Mouse (Mus musculus): ENCODE data around the gene Mysm1. TPM values are rescaled to one million over a fixed set of nuclear protein-coding genes. Genes with fewer than 3 reads are reported as not detected.

Gene Mysm1
- polyA plus RNA-seq (2014; fragmentation: Nextera tagmentation; extraction: Ambion mirVana) = 24.8 and 41.1 TPM in 2 replicates

DNA sequence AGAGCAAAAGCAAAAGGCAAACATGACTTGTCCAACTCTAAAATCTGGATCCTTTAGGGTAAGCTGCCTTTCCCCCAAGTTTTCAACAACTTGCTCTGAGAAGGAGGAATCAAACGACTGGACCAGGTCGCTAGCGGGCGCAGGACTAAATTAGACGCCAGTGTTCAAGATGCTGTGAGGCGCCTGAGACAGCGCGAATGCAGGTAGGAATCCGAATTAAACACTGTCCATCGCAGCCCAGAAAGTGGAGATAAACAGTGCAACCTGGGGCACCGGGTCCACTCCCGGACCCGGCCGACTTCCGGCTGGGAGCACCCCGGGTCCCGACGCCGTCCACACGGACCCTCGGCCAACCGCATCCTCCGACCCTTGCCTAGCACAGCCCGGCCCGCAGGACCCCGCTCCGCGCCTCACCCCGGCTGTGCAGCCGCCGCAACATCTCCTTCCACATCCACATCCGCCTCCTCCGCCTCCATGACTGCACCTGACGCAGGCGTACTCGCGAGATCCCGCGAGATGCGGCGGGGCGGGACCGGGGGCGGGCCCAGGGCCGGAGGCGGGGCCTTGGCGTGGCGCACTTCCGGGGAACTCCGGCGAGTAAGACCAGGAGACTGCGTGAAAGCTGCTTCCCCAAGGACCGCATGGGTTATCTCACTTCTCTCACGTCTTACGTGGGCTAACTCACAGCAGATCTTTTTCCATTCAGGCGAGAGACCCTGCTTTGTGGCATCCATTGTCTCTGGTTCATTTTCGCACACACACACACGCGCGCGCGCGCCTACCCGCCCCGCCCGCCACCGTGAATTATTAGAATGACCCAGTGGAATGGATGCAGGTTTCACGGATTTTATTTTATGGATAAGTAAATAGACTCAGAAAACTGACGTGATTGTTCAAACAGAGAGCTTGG lies at the start of gene Mysm1:
Mysm1 (minus strand) TSS at position 511 of the 910 bp plus-strand sequence.
- H3K36me3 ChIP-seq (ENCODE audit: control insufficient read depth, insufficient read depth, low read length) = peaks cover 18% of the 10 kb centered on the region
- ATAC-seq (ENCODE audit: low FRiP score, low TSS enrichment) = peak; percentile 100
- H3K4me1 ChIP-seq (ENCODE audit: control insufficient read depth, insufficient read depth, low read length) = peaks cover 9% of the 10 kb centered on the region
- H3K9ac ChIP-seq (ENCODE audit: low read depth, low read length) = peak within 1 kb of the TSS; percentile 88
- H3K4me2 ChIP-seq (replicated peaks; ENCODE audit: low read depth, low read length) = peak within 1 kb of the TSS; percentile 80
- H3K27me3 ChIP-seq (ENCODE audit: control insufficient read depth, insufficient read depth, low read length) = no peaks in the 10 kb centered on the region
- peak within 1 kb of the TSS; percentile 75 for H3K27ac ChIP-seq (ENCODE audit: low read depth, low read length)
- no peaks in the 10 kb centered on the region for H3K9me3 ChIP-seq (ENCODE audit: control insufficient read depth, low read length)
- peak within 1 kb of the TSS; percentile 80 for H3K4me3 ChIP-seq (ENCODE audit: low read length)
- WGBS = under 1% methylated on average over 69 of the region's 69 CpGs

DNA sequence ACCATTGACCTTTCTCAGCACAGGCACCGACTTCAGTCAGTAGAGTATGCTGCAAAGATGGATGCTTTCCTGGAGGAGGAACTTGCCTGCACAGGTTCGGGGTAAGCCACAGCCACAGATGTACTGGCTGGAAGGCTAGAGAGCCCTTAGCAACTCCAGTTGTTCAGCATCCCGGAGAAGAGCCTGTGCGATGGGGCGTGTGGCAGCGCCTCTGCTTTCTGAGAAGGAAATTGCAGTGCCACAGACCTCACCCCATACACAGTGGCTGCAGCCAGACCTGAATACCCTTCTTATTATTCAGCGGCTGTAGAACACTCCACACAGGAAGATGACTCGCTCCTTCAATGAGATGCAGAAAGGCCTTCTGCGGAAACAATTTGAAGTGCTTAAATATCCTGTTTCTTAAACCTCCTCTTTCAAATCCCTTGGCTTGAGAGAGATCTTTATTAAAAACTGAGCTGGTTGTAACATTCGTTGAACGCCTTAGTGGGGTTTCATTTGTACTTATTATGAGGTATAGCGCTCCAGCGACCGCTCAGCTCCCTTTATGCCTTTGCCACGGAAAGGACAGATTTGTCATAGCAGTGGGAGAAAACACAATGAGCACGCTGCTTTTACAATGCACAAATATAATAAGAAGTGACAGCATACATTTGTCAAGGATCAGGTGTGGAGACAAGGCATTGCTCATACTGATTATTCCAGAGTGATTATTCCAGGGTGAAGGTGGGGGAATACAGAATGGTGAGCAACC lies 47.1 kb upstream of the Mysm1 start:
- no peak overlapping the region for H3K4me3 ChIP-seq (ENCODE audit: low read length)
- no peak overlapping the region for H3K27ac ChIP-seq (ENCODE audit: low read depth, low read length)
- no peaks in the 10 kb centered on the region for H3K27me3 ChIP-seq (ENCODE audit: control insufficient read depth, insufficient read depth, low read length)
- H3K36me3 ChIP-seq (ENCODE audit: control insufficient read depth, insufficient read depth, low read length) = no peaks in the 10 kb centered on the region
- 78% methylated on average over 16 of the region's 16 CpGs for WGBS
- no peaks in the 10 kb centered on the region for H3K4me1 ChIP-seq (ENCODE audit: control insufficient read depth, insufficient read depth, low read length)
- no peaks in the 10 kb centered on the region for H3K9me3 ChIP-seq (ENCODE audit: control insufficient read depth, low read length)
- H3K9ac ChIP-seq (ENCODE audit: low read depth, low read length) = no peak overlapping the region
- ATAC-seq (ENCODE audit: low FRiP score, low TSS enrichment) = no peak
- no peak overlapping the region for H3K4me2 ChIP-seq (replicated peaks; ENCODE audit: low read depth, low read length)

DNA sequence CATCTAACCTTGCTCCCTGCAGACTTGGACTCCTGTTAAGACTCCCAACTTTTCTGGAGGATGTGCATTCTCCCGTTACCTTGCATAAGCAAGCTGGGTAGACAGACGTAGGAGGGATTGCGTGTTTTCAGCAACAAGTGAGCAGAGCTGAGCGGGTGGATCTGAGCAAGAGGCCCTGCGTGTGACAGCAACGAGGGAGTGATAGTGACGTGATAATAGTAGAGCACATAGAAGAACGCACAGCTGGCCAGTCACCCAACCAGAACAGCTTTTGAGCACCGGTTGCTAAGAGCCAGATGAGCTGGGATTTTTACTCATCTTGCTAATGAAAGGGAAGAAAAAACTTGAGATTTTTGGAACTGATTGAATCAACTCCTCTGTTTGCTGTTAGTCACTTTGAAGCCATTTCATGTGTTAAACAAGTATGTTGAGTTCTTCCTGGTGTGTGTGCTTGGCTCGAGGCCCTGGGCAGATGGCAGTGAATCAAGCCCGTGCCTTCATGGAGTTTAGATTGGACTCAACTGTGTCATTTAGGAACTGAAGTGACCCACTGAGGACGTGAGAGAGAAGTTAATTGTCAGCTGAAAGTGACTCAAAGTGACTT lies 44.6 kb upstream of the Mysm1 start:
- Histone ChIP-seq H3K4me3 (ENCODE audit: low read length) (no peak overlapping the region), H3K27ac (ENCODE audit: low read depth, low read length) (no peak overlapping the region), H3K27me3 (ENCODE audit: control insufficient read depth, insufficient read depth, low read length) (no peaks in the 10 kb centered on the region), H3K4me2 (replicated peaks; ENCODE audit: low read depth, low read length) (no peak overlapping the region), H3K4me1 (ENCODE audit: control insufficient read depth, insufficient read depth, low read length) (no peaks in the 10 kb centered on the region), H3K9ac (ENCODE audit: low read depth, low read length) (no peak overlapping the region), H3K9me3 (ENCODE audit: control insufficient read depth, low read length) (no peaks in the 10 kb centered on the region), H3K36me3 (ENCODE audit: control insufficient read depth, insufficient read depth, low read length) (no peaks in the 10 kb centered on the region)
- 76% methylated on average over 12 of the region's 12 CpGs for WGBS
- no peak for ATAC-seq (ENCODE audit: low FRiP score, low TSS enrichment)

DNA sequence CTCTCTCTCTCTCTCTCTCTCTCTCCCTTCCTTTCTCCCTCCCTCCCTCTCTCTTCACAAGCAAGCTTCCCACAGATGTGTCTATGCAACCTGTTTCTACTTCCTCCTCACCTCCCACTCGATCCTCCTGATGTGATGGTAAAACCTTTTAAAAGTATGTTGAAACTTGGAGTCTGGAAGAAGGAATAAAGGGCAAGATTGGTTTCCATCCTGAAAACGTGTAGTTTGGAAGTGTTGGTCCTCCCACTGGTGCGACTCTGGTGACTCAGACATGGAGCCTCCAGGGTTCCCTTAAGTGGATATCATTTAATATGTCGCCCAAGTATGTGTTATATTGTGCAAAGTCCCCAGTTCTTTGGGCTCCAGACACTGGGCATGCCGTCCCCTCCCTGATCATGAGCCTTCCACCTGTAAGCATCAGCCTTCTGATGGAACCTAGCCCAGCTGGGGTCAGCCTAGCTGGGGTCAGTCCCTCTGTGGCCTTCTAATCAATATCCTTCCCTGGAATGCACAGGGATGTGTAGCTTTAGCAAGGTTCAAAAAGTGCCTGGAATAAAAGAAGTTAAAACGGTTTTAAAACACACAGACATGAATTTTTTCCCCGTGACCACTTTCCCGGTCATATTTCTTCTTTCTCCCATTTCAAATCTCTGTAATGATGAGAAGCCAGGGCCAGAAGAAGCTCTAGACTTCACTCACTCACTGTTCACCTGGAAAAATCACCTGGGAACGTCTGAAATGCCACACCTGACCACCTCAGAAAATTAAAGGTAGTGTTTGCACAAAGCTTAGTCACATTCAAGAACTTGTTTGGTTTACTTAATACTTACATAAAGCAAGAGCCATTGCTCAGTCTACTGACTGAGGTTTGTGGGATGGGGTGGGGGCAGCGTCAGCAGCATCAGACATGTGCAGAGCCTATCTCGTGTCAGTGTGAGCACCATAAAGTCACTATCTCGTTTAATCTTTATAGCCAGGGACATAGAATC lies 43.0 kb upstream of the Mysm1 start:
- no peaks in the 10 kb centered on the region for H3K27me3 ChIP-seq (ENCODE audit: control insufficient read depth, insufficient read depth, low read length)
- 80% methylated on average over 12 of the region's 12 CpGs for WGBS
- no peaks in the 10 kb centered on the region for H3K36me3 ChIP-seq (ENCODE audit: control insufficient read depth, insufficient read depth, low read length)
- no peaks in the 10 kb centered on the region for H3K9me3 ChIP-seq (ENCODE audit: control insufficient read depth, low read length)
- no peak for ATAC-seq (ENCODE audit: low FRiP score, low TSS enrichment)
- H3K4me2 ChIP-seq (replicated peaks; ENCODE audit: low read depth, low read length) = no peak overlapping the region
- H3K27ac ChIP-seq (ENCODE audit: low read depth, low read length) = no peak overlapping the region
- H3K4me3 ChIP-seq (ENCODE audit: low read length) = no peak overlapping the region
- H3K4me1 ChIP-seq (ENCODE audit: control insufficient read depth, insufficient read depth, low read length) = no peaks in the 10 kb centered on the region
- no peak overlapping the region for H3K9ac ChIP-seq (ENCODE audit: low read depth, low read length)

DNA sequence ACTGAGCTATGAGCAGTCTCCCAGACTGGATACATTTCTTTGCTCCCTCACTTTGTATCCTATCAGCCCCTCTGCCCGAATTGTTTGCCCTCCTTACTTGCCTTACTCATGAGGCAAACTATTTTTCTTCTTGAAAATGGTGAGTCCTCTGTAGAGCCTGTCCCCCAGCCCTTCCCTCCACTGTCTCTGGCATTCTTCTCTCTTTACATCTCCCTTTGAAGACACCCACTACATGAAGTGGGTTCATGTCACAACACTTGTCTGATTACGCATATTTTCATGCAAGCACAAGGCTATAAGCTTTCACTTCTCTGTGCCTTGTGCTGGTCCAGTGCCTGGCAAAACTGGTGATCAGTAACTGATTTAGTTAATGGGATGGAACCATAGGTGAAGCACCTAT lies 41.3 kb upstream of the Mysm1 start:
- H3K4me3 ChIP-seq (ENCODE audit: low read length) = no peak overlapping the region
- ATAC-seq (ENCODE audit: low FRiP score, low TSS enrichment) = no peak
- 68% methylated on average over 2 of the region's 2 CpGs for WGBS
- no peaks in the 10 kb centered on the region for H3K27me3 ChIP-seq (ENCODE audit: control insufficient read depth, insufficient read depth, low read length)
- H3K9ac ChIP-seq (ENCODE audit: low read depth, low read length) = no peak overlapping the region
- H3K4me2 ChIP-seq (replicated peaks; ENCODE audit: low read depth, low read length) = no peak overlapping the region
- no peaks in the 10 kb centered on the region for H3K4me1 ChIP-seq (ENCODE audit: control insufficient read depth, insufficient read depth, low read length)
- H3K9me3 ChIP-seq (ENCODE audit: control insufficient read depth, low read length) = no peaks in the 10 kb centered on the region
- H3K27ac ChIP-seq (ENCODE audit: low read depth, low read length) = no peak overlapping the region
- H3K36me3 ChIP-seq (ENCODE audit: control insufficient read depth, insufficient read depth, low read length) = no peaks in the 10 kb centered on the region

DNA sequence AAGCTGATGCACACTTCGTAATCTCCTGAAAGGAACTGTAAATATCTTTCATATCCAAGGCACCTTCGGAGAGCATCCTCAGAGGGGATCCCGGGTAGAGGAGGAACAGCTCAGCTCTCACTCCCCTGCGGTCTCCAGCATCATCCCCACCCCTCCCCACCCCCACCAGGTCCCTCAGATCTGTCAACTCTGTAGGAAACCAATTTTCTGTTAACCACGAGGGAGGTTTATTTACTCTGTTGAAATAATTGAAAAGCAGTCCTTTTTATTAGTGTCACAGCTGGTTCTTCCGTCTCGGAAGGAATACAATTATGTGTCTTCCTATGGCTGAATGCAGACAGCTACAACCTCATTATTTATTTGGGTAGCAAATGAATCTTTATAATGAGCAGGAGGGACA lies 39.3 kb upstream of the Mysm1 start:
- H3K9me3 ChIP-seq (ENCODE audit: control insufficient read depth, low read length) = no peaks in the 10 kb centered on the region
- no peak overlapping the region for H3K9ac ChIP-seq (ENCODE audit: low read depth, low read length)
- H3K27ac ChIP-seq (ENCODE audit: low read depth, low read length) = no peak overlapping the region
- no peaks in the 10 kb centered on the region for H3K27me3 ChIP-seq (ENCODE audit: control insufficient read depth, insufficient read depth, low read length)
- no peak for ATAC-seq (ENCODE audit: low FRiP score, low TSS enrichment)
- no peak overlapping the region for H3K4me3 ChIP-seq (ENCODE audit: low read length)
- WGBS = 44% methylated on average over 7 of the region's 7 CpGs
- H3K4me1 ChIP-seq (ENCODE audit: control insufficient read depth, insufficient read depth, low read length) = no peaks in the 10 kb centered on the region
- no peak overlapping the region for H3K4me2 ChIP-seq (replicated peaks; ENCODE audit: low read depth, low read length)
- H3K36me3 ChIP-seq (ENCODE audit: control insufficient read depth, insufficient read depth, low read length) = no peaks in the 10 kb centered on the region

DNA sequence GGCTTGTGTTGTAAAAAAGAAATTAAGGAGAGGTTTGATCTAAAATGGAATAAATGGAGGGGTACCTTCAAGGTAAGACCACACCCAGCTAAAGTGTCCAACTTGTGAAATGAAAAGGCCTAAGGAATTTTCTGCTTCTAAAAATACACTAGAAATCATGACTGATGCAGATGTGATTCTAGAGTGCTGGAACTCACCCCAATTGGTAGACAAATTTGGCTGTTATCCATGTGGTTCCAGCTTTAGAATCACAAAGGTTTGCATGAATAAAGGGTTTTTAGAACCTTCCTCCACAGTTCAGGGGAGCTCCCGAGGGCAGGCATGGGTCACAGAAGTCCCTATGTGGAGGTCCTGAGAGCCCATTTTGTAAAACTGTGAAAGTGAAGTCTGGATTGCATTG lies 33.8 kb upstream of the Mysm1 start:
- Histone ChIP-seq H3K27ac (ENCODE audit: low read depth, low read length) (no peak overlapping the region), H3K9ac (ENCODE audit: low read depth, low read length) (no peak overlapping the region), H3K4me2 (replicated peaks; ENCODE audit: low read depth, low read length) (no peak overlapping the region), H3K27me3 (ENCODE audit: control insufficient read depth, insufficient read depth, low read length) (no peaks in the 10 kb centered on the region), H3K4me3 (ENCODE audit: low read length) (no peak overlapping the region), H3K36me3 (ENCODE audit: control insufficient read depth, insufficient read depth, low read length) (no peaks in the 10 kb centered on the region), H3K4me1 (ENCODE audit: control insufficient read depth, insufficient read depth, low read length) (no peaks in the 10 kb centered on the region), H3K9me3 (ENCODE audit: control insufficient read depth, low read length) (no peaks in the 10 kb centered on the region)
- ATAC-seq (ENCODE audit: low FRiP score, low TSS enrichment) = no peak
- 73% methylated on average over 1 of the region's 1 CpGs for WGBS

DNA sequence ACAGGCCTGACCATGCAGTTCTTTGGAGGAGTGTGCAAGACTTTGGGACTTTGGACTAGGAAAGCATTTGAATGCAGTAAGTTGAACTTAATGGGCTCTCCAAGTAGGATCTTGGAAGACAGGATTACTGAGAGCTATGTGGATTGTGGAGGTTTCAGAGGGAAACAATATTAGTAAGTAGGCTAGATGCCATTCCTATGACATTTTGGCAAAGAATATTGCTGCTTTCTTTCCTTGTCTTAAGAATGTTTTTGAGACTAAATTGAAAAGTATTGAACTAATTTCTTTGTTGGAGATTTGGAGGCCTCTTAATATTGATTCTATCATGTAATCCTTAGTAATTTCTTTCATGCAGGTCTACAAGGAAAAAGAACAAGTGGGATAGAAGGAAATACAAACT lies 33.4 kb upstream of the Mysm1 start:
- no peak overlapping the region for H3K27ac ChIP-seq (ENCODE audit: low read depth, low read length)
- H3K9ac ChIP-seq (ENCODE audit: low read depth, low read length) = no peak overlapping the region
- H3K4me2 ChIP-seq (replicated peaks; ENCODE audit: low read depth, low read length) = no peak overlapping the region
- no peaks in the 10 kb centered on the region for H3K36me3 ChIP-seq (ENCODE audit: control insufficient read depth, insufficient read depth, low read length)
- ATAC-seq (ENCODE audit: low FRiP score, low TSS enrichment) = no peak
- H3K4me1 ChIP-seq (ENCODE audit: control insufficient read depth, insufficient read depth, low read length) = no peaks in the 10 kb centered on the region
- H3K27me3 ChIP-seq (ENCODE audit: control insufficient read depth, insufficient read depth, low read length) = no peaks in the 10 kb centered on the region
- no peak overlapping the region for H3K4me3 ChIP-seq (ENCODE audit: low read length)
- no peaks in the 10 kb centered on the region for H3K9me3 ChIP-seq (ENCODE audit: control insufficient read depth, low read length)
